Comparison of ENCODE assay signal across 8 mouse cellular contexts in genomic region chr1:57377376-57378341, GRCm38 (mm10). TPM values are rescaled to one million over a fixed set of nuclear protein-coding genes. Genes with fewer than 3 reads are reported as not detected.
A peak's percentile ranks its signal among the peaks of the same experiment; 100 is the strongest.
DNase-seq lines count a peak whose midpoint lies in the region; ATAC-seq lines count a peak whose summit lies in the region.

TSS of gene 1700066M21Rik (plus strand) at chr1:57377620.

- peaks cover 13% of the 10 kb centered on the region for H3K4me1 ChIP-seq in hindbrain, embryonic 12.5 days

- peak within 1 kb of the TSS; percentile 93 for H3K4me3 ChIP-seq in hindbrain, embryonic 12.5 days

- no peaks in the 10 kb centered on the region for H3K36me3 ChIP-seq in hindbrain, embryonic 12.5 days

- H3K27ac ChIP-seq in hindbrain, embryonic 12.5 days: peak within 1 kb of the TSS; percentile 89

- H3K9ac ChIP-seq in hindbrain, embryonic 12.5 days: peak within 1 kb of the TSS; percentile 94

- DNase-seq in MN1 (ENCODE audit: low spot score): peak; percentile 88
- DNase-seq in cerebellum, adult 9-10 months: peak; percentile 92
- DNase-seq in frontal cortex, adult 2 months (ENCODE audit: extremely low spot score in 1 of 2, low spot score in 1 of 2): peak; percentile 85 to 94
- peak; percentile 92 to 93 for DNase-seq in layer of hippocampus, postnatal 14 days (ENCODE audit: low spot score in 2 of 2)
- DNase-seq in lung, postnatal 14 days: peak; percentile 95
- peak; percentile 75 for DNase-seq in retina, adult 2 months (ENCODE audit: low read depth, low spot score)
- peak; percentile 89 to 91 for DNase-seq in thymus, postnatal 36 days

- no peaks in the 10 kb centered on the region for H3K27me3 ChIP-seq in hindbrain, embryonic 12.5 days

- WGBS in hindbrain, embryonic 12.5 days: under 1% methylated on average over 81 of the region's 81 CpGs

- H3K4me2 ChIP-seq in hindbrain, embryonic 12.5 days (replicated peaks): peak within 1 kb of the TSS; percentile 93

- H3K9me3 ChIP-seq in hindbrain, embryonic 12.5 days (replicated peaks): no peaks in the 10 kb centered on the region

- ATAC-seq in hindbrain, embryonic 12.5 days (ENCODE audit: low FRiP score): peak; percentile 96

RNA-seq across cellular contexts. Expression of gene 1700066M21Rik, which starts in this region (rescaled TPM):
- polyA plus RNA-seq in frontal cortex, adult 2 months (2012; rRNA removed): 14.1 and 16.7 TPM in 2 replicates
- polyA plus RNA-seq in hindbrain, embryonic 12.5 days (2016; fragmentation: Nextera tagmentation; extraction: Ambion mirVana): 14.6 and 17.2 TPM in 2 replicates
- total RNA-seq in layer of hippocampus, postnatal 14 days (2021): 10 to 100 TPM; 17.8 to 18.6 TPM

Comparison
In these comparisons a context has a peak if more than half of its experiments do, and no peak if none do; other contexts are left out.
1. Peak in every context shown above with its lines: DNase-seq, ATAC-seq, H3K4me3 ChIP-seq and H3K27ac ChIP-seq.